Mouse (Mus musculus) heart, postnatal 0 days (tissue): Measurements from ENCODE around the gene Cntrl. TPM values are rescaled to one million over a fixed set of nuclear protein-coding genes. Genes with fewer than 3 reads are reported as not detected.

Source experiments
- ATAC-seq: fragments of 200-750 bp; cut with Nextera tagmentation; 2 replicates; pipeline ENCODE4 v1.8.0; 2017; ENCODE audit warnings: low read depth, moderate number of reproducible peaks, moderate library complexity; ENCODE audit not compliant: insufficient read depth
- DNase-seq: peaks from one replicate; pipeline ENCODE4 v3.0.0-alpha.2; 2016; ENCODE audit warnings: low spot score
- H3K27ac ChIP-seq: fragments of 300-500 bp; sonication (generic); 2 replicates; pipeline ENCODE4 v1.5.1; 2014; ENCODE audit warnings: low read depth, mild to moderate bottlenecking
- H3K27me3 ChIP-seq: fragments of 300-500 bp; sonication (generic); 2 replicates; pipeline ENCODE4 v1.6.1; 2014; ENCODE audit warnings: low read length, mixed read lengths; ENCODE audit not compliant: control insufficient read depth, insufficient read depth
- H3K36me3 ChIP-seq: fragments of 300-500 bp; sonication (generic); replicated peaks from 2 replicates; pipeline ENCODE4 v1.6.1; 2014; ENCODE audit warnings: low read length, mixed read lengths; ENCODE audit not compliant: control insufficient read depth, insufficient read depth
- H3K4me1 ChIP-seq: fragments of 300-500 bp; sonication (generic); 2 replicates; pipeline ENCODE4 v1.6.1; 2014; ENCODE audit warnings: antibody characterized with exemption; ENCODE audit not compliant: control insufficient read depth, insufficient read depth
- H3K4me2 ChIP-seq: fragments of 300-500 bp; sonication (generic); 2 replicates; pipeline ENCODE4 v1.6.1; 2014; ENCODE audit warnings: low read depth, mild to moderate bottlenecking, low read length, moderate library complexity
- H3K4me3 ChIP-seq: fragments of 300-500 bp; sonication (generic); 2 replicates; pipeline ENCODE4 v1.5.1; 2014; ENCODE audit warnings: low read depth, low read length
- H3K9ac ChIP-seq: fragments of 300-500 bp; sonication (generic); replicated peaks from 2 replicates; pipeline ENCODE4 v1.6.1; 2014; ENCODE audit warnings: low read depth, low read length, mixed read lengths
- H3K9me3 ChIP-seq: fragments of 300-500 bp; sonication (generic); replicated peaks from 2 replicates; pipeline ENCODE4 v1.6.1; 2016; ENCODE audit warnings: low read length; ENCODE audit not compliant: control insufficient read depth
- CTCF ChIP-seq: IDR thresholded peaks from 2 replicates; pipeline ENCODE4 v1.5.1; 2016; ENCODE audit warnings: antibody characterized with exemption, control low read depth, low read depth
- EP300 ChIP-seq: IDR thresholded peaks from 2 replicates; pipeline ENCODE4 v1.6.1; 2016; ENCODE audit warnings: antibody characterized with exemption, low read depth
- WGBS: fragments of 180-500 bp; shearing (Covaris S2); extraction: QIAGEN DNeasy Blood & Tissue Kit; methylation state at CpG from one replicate; pipeline ENCODE4 v1.1.7; 2014; 5-methylcytosine and 5-hydroxymethylcytosine counted together
- polyA plus RNA-seq: library from polyadenylated mRNA; unstranded; fragments of >200 nt; fragmentation: Nextera tagmentation; extraction: Ambion mirVana; gene quantifications from 2 replicates; pipeline ENCODE4 v1.2.1, GENCODE M21; 2015
- total RNA-seq: library from RNA; depleted of rRNA; stranded (reverse); fragments of >200 nt; gene quantifications from 2 replicates; pipeline ENCODE4 v1.2.3, GENCODE M21; 2014; ENCODE audit warnings: low replicate concordance

Gene Cntrl
- total and polyA plus RNA-seq, 2 experiments from 2014 or later = 5.8 to 8.6 TPM

- Histone ChIP-seq H3K27me3 (no peaks in the 10 kb centered on the region), H3K9ac (no peak overlapping the region), H3K4me2 (no peak overlapping the region), H3K27ac (peak overlapping the region; percentile 43; the same call in 1 of the 2 replicates), H3K4me3 (no peak overlapping the region), H3K9me3 (no peaks in the 10 kb centered on the region), H3K4me1 (peaks cover 26% of the 10 kb centered on the region), H3K36me3 (no peaks in the 10 kb centered on the region; the same call in none of the 2 replicates)
- no peak for ATAC-seq
- no peak for DNase-seq
- 47% methylated on average over 6 of the region's 6 CpGs for WGBS
- no peak for TF ChIP-seq EP300
- TF ChIP-seq CTCF = no peak
Measured at GRCm38 (mm10) chr2:35195626-35196544, 86.6 kb downstream of the Cntrl start.

GRCm38 (mm10) chr2:35199541-35199940, 90.2 kb downstream of the Cntrl start:
- Histone ChIP-seq H3K27ac (peak overlapping the region; percentile 99), H3K4me3 (peak overlapping the region; percentile 97), H3K27me3 (no peaks in the 10 kb centered on the region), H3K9me3 (no peaks in the 10 kb centered on the region), H3K9ac (peak overlapping the region; percentile 100), H3K4me1 (peaks cover 26% of the 10 kb centered on the region), H3K4me2 (peak overlapping the region; percentile 89), H3K36me3 (no peaks in the 10 kb centered on the region)
- TF ChIP-seq EP300 (no peak), CTCF (no peak)
- WGBS = under 1% methylated on average over 5 of the region's 5 CpGs
- no peak for ATAC-seq
- peak; percentile 33 for DNase-seq

GRCm38 (mm10) chr2:35199971-35200897, 90.9 kb downstream of the Cntrl start:
- H3K9ac ChIP-seq = peak overlapping the region; percentile 100
- no peaks in the 10 kb centered on the region for H3K27me3 ChIP-seq
- H3K4me3 ChIP-seq = peak overlapping the region; percentile 97
- peaks cover 23% of the 10 kb centered on the region for H3K4me1 ChIP-seq
- H3K9me3 ChIP-seq = no peaks in the 10 kb centered on the region
- under 1% methylated on average over 86 of the region's 90 CpGs for WGBS
- peak; percentile 63 for DNase-seq
- no peak for TF ChIP-seq CTCF
- TF ChIP-seq EP300 = no peak
- no peaks in the 10 kb centered on the region for H3K36me3 ChIP-seq
- peak; percentile 73 for ATAC-seq
- peak overlapping the region; percentile 89 for H3K4me2 ChIP-seq
- H3K27ac ChIP-seq = peak overlapping the region; percentile 99

GRCm38 (mm10) chr2:35200898-35201668, 91.8 kb downstream of the Cntrl start, which contains the start of gene Rab14:
Gene Rab14 (minus strand): TSS chr2:35201120.
- Histone ChIP-seq H3K9me3 (no peaks in the 10 kb centered on the region), H3K27ac (peak within 1 kb of the TSS; percentile 99), H3K4me1 (peaks cover 18% of the 10 kb centered on the region), H3K27me3 (no peaks in the 10 kb centered on the region), H3K9ac (peak within 1 kb of the TSS; percentile 100), H3K4me3 (peak within 1 kb of the TSS; percentile 97), H3K4me2 (peak within 1 kb of the TSS; percentile 92), H3K36me3 (no peaks in the 10 kb centered on the region)
- no peak for TF ChIP-seq EP300
- TF ChIP-seq CTCF = no peak
- DNase-seq = peak; percentile 100
- under 1% methylated on average over 46 of the region's 47 CpGs for WGBS
- ATAC-seq = peak; percentile 97

- Histone ChIP-seq H3K36me3 (no peaks in the 10 kb centered on the region), H3K4me3 (no peak overlapping the region), H3K9me3 (no peaks in the 10 kb centered on the region), H3K27me3 (no peaks in the 10 kb centered on the region), H3K4me1 (peaks cover 7% of the 10 kb centered on the region), H3K4me2 (no peak overlapping the region), H3K27ac (no peak overlapping the region), H3K9ac (no peak overlapping the region)
- DNase-seq (no peak), ATAC-seq (no peak)
- TF ChIP-seq CTCF = no peak
- TF ChIP-seq EP300 = no peak
Measured at GRCm38 (mm10) chr2:35203729-35204128, 94.4 kb downstream of the Cntrl start.
